Mouse (Mus musculus) bone marrow, adult 2 months (tissue): ENCODE measurements at regions not wholly inside any gene's neighbourhood (a gene's known extent, or its start where the extent isn't known, plus 50 kb on each side); places are given as distances from the start of the nearest gene placed in this dataset.

Experiments used
- H3K27ac ChIP-seq: fragments of 200-500 bp; 2 replicates; pipeline ENCODE4 v1.5.1; 2012; ENCODE audit warnings: low read depth, mild to moderate bottlenecking, control low read depth, inconsistent platforms, low read length; ENCODE audit not compliant: control insufficient read depth, poor library complexity, insufficient read depth
- H3K4me1 ChIP-seq: fragments of 200-500 bp; 2 replicates; pipeline ENCODE4 v1.6.1; 2011; ENCODE audit warnings: low read length; ENCODE audit not compliant: control insufficient read depth, insufficient read depth
- H3K4me3 ChIP-seq: fragments of 200-500 bp; replicated peaks from 2 replicates; pipeline ENCODE3; 2011; ENCODE audit warnings: mild to moderate bottlenecking, low read depth, low read length, control low read depth; ENCODE audit not compliant: control insufficient read depth
- CTCF ChIP-seq: fragments of 200-500 bp; IDR thresholded peaks from 2 replicates; pipeline ENCODE4 v1.5.1; 2011; ENCODE audit warnings: low read length, control low read depth; ENCODE audit not compliant: control insufficient read depth, insufficient read depth
- POLR2A ChIP-seq: fragments of 200-500 bp; IDR thresholded peaks from 2 replicates; pipeline ENCODE4 v1.6.1; 2011; ENCODE audit warnings: low read depth, mild to moderate bottlenecking, control low read depth, low read length, borderline replicate concordance; ENCODE audit not compliant: control insufficient read depth
- WGBS: fragments of 180-500 bp; shearing (Covaris S2); methylation state at CpG from one replicate; pipeline ENCODE4 v1.1.7; 2018; 5-methylcytosine and 5-hydroxymethylcytosine counted together

DNA sequence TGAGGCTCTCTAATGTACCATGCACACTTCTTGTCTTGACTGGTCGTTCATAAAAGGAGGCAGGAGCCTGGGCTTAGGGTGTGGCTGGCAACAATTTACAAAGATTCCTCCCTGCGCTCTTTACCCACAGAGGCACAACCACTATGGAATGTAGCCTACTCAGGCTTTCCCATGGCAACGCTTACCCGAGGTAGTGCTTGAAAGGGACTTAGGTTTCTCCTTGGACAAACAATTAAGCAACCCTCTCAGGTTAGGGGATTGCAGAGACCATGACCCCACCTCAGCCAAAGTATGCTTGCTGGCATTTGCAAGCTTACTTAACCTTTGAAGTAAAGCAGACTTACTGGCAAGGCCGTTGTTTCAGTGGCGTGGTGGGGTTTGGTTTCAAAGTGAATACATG lies 120.9 kb upstream of the Zfhx3 start:
- H3K4me3 ChIP-seq, result no peak overlapping the region
- H3K27ac ChIP-seq, result no peak overlapping the region
- 81% methylated on average over 6 of the region's 6 CpGs for WGBS
- no peak for TF ChIP-seq CTCF
- no peak for TF ChIP-seq POLR2A
- H3K4me1 ChIP-seq, result no peaks in the 10 kb centered on the region

DNA sequence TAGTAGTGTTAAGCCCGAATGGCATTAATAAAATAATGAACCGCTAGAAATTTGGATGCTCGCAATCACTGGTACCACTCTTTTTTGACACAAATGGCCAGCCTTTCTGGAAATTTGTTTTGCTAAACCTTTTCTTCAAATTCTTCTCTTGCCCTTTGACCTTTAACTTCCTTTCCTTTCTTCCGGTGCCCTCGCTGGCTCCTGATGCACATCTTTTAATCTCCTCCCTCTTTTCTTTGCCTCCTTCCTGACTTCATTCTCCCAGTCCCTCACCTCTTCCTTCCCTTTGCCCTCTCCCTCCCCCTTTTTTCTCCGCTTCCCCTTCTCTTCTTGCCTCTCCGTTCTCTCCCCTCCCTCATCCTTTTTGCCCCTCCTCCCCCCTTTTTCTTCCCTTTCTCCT lies 118.3 kb upstream of the Zfhx3 start:
- 20% methylated on average over 7 of the region's 7 CpGs for WGBS
- TF ChIP-seq POLR2A (no peak), CTCF (no peak)

DNA sequence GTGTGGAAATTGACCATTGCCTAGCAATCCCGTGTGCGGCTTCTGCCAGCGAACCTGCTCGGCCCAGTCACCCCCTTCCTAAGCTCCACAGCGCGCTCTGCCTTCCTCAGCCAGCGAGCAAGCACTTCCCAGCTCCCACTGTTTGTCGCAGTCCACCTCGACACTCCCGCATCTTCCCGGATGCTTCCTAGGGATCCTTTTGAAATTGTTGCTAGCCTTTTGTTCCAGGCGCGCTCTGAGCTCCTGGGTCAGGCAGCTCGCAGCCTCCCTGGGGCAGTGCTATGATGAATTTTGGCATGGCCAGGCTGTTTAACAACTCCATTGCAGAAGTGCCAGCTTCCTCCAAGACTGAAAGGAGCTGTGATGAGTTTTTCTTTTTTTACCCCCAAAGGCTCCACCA lies 117.8 kb upstream of the Zfhx3 start:
- Histone ChIP-seq H3K27ac (no peak overlapping the region), H3K4me1 (no peaks in the 10 kb centered on the region), H3K4me3 (no peak overlapping the region)
- no peak for TF ChIP-seq CTCF
- no peak for TF ChIP-seq POLR2A
- 19% methylated on average over 14 of the region's 14 CpGs for WGBS

More for the DNA sequence above, 118.3 kb upstream of the Zfhx3 start:
- H3K4me1 ChIP-seq, result no peaks in the 10 kb centered on the region
- H3K27ac ChIP-seq, result no peak overlapping the region
- H3K4me3 ChIP-seq, result no peak overlapping the region

DNA sequence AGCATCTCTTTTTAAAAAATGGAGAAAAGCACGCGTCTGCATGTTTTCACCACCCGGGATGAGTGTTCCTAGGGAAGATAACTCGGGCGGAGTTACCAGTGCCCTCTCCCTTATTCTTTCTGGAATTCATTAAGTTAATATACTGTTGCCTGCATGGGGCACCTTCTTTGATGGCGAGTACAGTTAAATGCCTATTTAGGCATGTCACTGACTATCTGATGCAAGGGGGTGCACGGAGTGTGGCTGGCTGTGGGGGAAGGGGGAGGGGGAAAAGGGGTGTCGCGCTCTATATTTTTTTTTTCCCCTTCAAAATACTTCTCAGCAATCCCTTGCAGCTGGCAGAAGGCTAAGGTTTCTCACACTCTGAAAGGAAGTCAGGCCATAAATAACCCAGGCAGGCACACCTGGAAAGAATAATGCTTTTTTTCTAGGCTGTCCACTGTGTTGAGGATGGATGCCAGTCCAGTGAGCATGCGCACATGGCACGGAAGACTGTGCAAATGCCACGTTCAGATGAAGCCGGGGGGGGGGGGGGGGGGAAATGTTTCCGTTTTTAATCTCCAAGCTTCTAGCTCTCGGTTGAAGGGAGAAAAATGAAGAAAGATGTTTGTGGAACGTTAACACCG lies 114.8 kb upstream of the Zfhx3 start:
- Histone ChIP-seq H3K27ac (no peak overlapping the region), H3K4me3 (no peak overlapping the region), H3K4me1 (no peaks in the 10 kb centered on the region)
- TF ChIP-seq POLR2A, result no peak
- TF ChIP-seq CTCF, result no peak
- WGBS, result 41% methylated on average over 17 of the region's 17 CpGs

DNA sequence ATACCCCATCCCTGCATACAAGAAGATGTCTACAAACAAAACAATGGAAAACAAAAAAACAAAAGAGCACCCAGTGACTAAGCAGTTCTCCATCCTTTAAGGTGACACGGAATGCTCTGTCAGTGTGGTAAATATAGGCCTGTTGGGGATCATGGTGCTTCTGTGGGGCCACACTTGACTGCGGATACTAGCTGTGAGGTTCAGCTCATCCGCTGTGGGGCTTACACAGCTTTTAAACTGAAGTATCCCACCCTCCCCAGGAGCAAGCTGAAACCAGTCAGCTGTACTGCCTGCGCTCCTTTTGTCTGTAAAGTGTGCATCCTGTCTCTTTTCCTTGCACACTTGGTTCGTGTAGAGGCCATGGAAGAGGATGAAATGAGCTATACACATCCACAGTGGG lies 113.9 kb upstream of the Zfhx3 start:
- no peak overlapping the region for H3K4me3 ChIP-seq
- H3K27ac ChIP-seq, result no peak overlapping the region
- TF ChIP-seq CTCF (no peak), POLR2A (no peak)
- H3K4me1 ChIP-seq, result no peaks in the 10 kb centered on the region
- WGBS, result 73% methylated on average over 5 of the region's 5 CpGs

DNA sequence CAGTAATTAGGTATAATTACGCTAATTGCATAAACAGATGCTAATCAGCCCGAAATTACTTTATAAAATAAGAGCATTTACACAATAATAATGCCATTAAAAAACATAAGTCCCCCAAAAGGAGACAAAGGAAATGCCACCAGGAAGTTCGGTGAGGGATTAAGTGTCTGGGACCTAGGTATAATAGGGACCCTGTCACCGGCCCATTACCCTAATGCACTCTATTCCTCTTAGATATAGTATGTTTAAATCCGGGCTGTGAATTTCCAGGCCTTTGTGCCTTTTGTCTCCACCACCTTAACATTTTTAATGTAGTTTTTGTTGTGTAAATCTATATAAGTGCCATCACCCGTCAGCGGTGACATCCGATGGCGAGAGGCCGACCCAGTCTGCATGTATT lies 109.0 kb upstream of the Zfhx3 start:
- no peak overlapping the region for H3K4me3 ChIP-seq
- TF ChIP-seq CTCF, result no peak
- 82% methylated on average over 10 of the region's 10 CpGs for WGBS

DNA sequence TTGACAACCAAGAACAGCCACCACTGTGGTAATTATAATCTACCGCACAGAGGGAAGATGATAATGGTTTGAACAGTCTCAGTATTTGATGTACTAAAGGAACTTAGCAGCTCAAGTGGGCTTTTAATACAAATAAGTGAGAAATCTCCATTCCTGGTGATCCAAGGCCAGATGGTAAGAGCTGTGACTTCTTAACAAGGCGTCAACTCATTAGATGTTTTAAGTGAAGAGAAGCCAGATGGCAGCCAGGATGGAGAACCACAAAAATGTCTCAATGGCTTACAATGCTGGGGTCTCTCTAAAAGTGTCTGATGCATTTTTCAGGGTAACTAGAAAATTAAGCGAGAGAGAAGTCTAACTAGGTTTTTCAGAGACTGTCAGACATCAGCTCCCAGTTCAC lies 96.3 kb upstream of the Zfhx3 start:
- 83% methylated on average over 3 of the region's 3 CpGs for WGBS
- H3K27ac ChIP-seq, result no peak overlapping the region

More for the DNA sequence above, 109.0 kb upstream of the Zfhx3 start:
- Histone ChIP-seq H3K27ac (no peak overlapping the region), H3K4me1 (no peaks in the 10 kb centered on the region)

DNA sequence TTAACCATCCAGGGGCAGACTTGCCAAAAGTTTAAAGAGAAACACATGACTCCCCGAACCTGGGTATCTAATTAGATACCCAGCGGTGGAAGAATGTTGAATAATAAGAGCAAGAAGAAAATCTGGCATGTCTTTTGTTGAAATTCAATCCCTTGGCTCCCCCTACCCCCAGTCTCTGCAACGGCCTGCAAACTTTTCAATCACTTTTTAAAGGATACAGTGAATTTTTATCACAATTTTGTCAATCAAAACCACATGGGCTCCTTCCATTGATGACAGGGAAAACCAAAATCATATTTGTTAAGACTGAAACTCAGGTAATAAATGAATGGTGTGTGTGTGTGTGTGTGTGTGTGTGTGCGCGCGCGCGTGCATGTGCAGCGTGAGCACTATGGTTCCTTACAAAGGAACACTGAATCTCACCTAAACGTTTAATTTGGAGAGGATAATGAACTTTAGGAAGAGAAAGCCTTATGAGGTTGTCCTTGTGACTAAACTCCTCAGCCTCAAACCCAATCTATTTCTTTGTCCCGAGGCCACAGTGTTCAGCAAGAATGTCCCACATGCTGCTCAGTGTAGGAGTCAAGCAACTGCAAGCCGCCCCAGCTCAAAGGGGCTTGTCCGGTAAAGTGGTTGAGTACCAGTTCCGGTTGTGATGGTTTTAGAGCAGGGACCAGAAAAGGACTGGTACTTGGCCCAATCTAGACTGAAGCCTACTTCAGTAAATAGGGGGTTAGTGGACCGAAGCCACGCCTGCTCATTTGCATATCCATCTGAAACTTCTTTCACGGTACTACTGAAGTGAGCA lies 91.0 kb upstream of the Zfhx3 start:
- Histone ChIP-seq H3K4me1 (no peaks in the 10 kb centered on the region), H3K27ac (no peak overlapping the region), H3K4me3 (no peak overlapping the region)
- TF ChIP-seq CTCF (no peak), POLR2A (no peak)
- WGBS, result 79% methylated on average over 17 of the region's 17 CpGs

More for the DNA sequence above, 96.3 kb upstream of the Zfhx3 start:
- Histone ChIP-seq H3K4me1 (no peaks in the 10 kb centered on the region), H3K4me3 (no peak overlapping the region)
- TF ChIP-seq CTCF, result no peak

DNA sequence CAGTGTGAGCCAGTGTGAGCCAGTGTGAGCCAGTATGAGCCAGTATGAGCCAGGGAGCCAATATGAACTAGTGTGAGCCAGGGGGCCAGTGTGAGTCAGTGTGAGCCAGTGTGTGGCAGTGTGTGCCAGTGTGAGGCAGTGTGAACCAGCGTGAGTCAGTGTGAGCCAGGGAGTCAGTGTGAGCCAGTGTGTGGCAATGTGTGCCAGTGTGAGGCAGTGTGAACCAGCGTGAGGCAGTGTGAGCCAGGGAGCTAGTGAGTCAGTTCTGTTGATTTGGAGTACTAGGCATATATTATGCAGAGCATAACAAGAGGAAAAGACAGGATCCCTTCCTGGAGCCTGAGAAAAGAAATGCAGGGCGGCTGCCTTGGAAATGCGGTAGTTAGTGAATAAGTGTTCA lies 82.7 kb upstream of the Zfhx3 start:
- Histone ChIP-seq H3K27ac (no peak overlapping the region), H3K4me3 (no peak overlapping the region), H3K4me1 (no peaks in the 10 kb centered on the region)
- TF ChIP-seq CTCF (no peak), POLR2A (no peak)
- WGBS, result 84% methylated on average over 4 of the region's 4 CpGs
